Mouse (Mus musculus) CH12.LX (cell line): ENCODE measurements around the gene Rps23. TPM values are rescaled to one million over a fixed set of nuclear protein-coding genes. Genes with fewer than 3 reads are reported as not detected.

Experiments
- DNase-seq: peaks from one replicate; pipeline ENCODE4 v3.0.0-alpha.2; 2013; ENCODE audit errors: extremely low read depth
- H3K27ac ChIP-seq: 2 replicates; pipeline ENCODE4 v1.5.1; 2012; ENCODE audit warnings: low read depth, mild to moderate bottlenecking, control low read depth, moderate library complexity; ENCODE audit not compliant: insufficient read depth
- H3K27me3 ChIP-seq: replicated peaks from 2 replicates; pipeline ENCODE3; 2012; ENCODE audit warnings: inconsistent platforms
- H3K36me3 ChIP-seq, 2 experiments: replicated peaks in 1 of 2; 2 replicates each; pipeline versions ENCODE3 to v1.6.1; 2012; ENCODE audit warnings: inconsistent platforms in 1 of 2, low read length in 1 of 2, mild to moderate bottlenecking in 1 of 2, mixed read lengths in 1 of 2, moderate library complexity in 1 of 2; ENCODE audit not compliant: control insufficient read depth in 1 of 2, insufficient read depth in 1 of 2
- H3K4me1 ChIP-seq, 2 experiments: 2 replicates each; pipeline ENCODE4 v1.6.1; 2012; ENCODE audit warnings: inconsistent platforms in 1 of 2, moderate library complexity in 1 of 2; ENCODE audit not compliant: insufficient read depth in 2 of 2, control insufficient read depth in 1 of 2
- H3K4me2 ChIP-seq: 2 replicates; pipeline ENCODE4 v1.6.1; 2012; ENCODE audit warnings: low read depth, mild to moderate bottlenecking, control low read depth; ENCODE audit not compliant: poor library complexity, insufficient read depth, severe bottlenecking
- H3K4me3 ChIP-seq, 3 experiments: fragments of 150-350 bp in 1 of 3; sonication (generic) in 1 of 3; replicated peaks in 1 of 3; 2 replicates each; pipeline versions ENCODE3 to v1.5.1; 2011 to 2012; ENCODE audit warnings: low read depth in 2 of 3, low read length in 2 of 3, mild to moderate bottlenecking in 2 of 3, moderate library complexity in 2 of 3, control low read depth in 1 of 3, improper control_type of control experiment in 1 of 3, inconsistent platforms in 1 of 3, mixed read lengths in 1 of 3; ENCODE audit not compliant: poor library complexity in 1 of 3
- H3K79me2 ChIP-seq: replicated peaks from 2 replicates; pipeline ENCODE4 v1.6.1; 2012; ENCODE audit warnings: mild to moderate bottlenecking, moderate library complexity; ENCODE audit not compliant: control insufficient read depth, poor library complexity, insufficient read depth, severe bottlenecking; ENCODE audit errors: extremely low read depth
- H3K9ac ChIP-seq: 2 replicates; pipeline ENCODE4 v1.6.1; 2012; ENCODE audit warnings: low read depth, mild to moderate bottlenecking, control low read depth, moderate library complexity; ENCODE audit not compliant: insufficient read depth
- H3K9me3 ChIP-seq: replicated peaks from 2 replicates; pipeline ENCODE3; 2012; ENCODE audit warnings: low read length, inconsistent platforms, mixed read lengths
- BHLHE40 ChIP-seq: IDR thresholded peaks from 2 replicates; pipeline ENCODE4 v1.6.1; 2011; ENCODE audit warnings: mild to moderate bottlenecking, low read depth, low read length, improper control_type of control experiment
- CTCF ChIP-seq, 2 experiments: IDR thresholded peaks in 1 of 2; conservative IDR thresholded peaks in 1 of 2; 2 replicates each; pipeline ENCODE4 v1.5.1; 2011 to 2012; ENCODE audit warnings: low read depth in 2 of 2, low read length in 2 of 2, improper control_type of control experiment in 1 of 2, inconsistent platforms in 1 of 2, mild to moderate bottlenecking in 1 of 2, moderate library complexity in 1 of 2
- E2F4 ChIP-seq: IDR thresholded peaks from 2 replicates; pipeline ENCODE4 v1.6.1; 2011; ENCODE audit warnings: low read depth, low read length, improper control_type of control experiment; ENCODE audit not compliant: insufficient replicate concordance
- ELF1 ChIP-seq: IDR thresholded peaks from 2 replicates; pipeline ENCODE4 v1.6.1; 2014; ENCODE audit warnings: low read depth, mild to moderate bottlenecking, inconsistent platforms, low read length, improper control_type of control experiment
- ETS1 ChIP-seq: conservative IDR thresholded peaks from 2 replicates; pipeline ENCODE4 v1.6.1; 2012; ENCODE audit warnings: low read depth, mild to moderate bottlenecking, inconsistent platforms, low read length, improper control_type of control experiment, moderate library complexity
- GABPA ChIP-seq: IDR thresholded peaks from 2 replicates; pipeline ENCODE4 v1.6.1; 2012; ENCODE audit warnings: low read depth, low read length, improper control_type of control experiment, inconsistent platforms; ENCODE audit not compliant: insufficient replicate concordance
- IRF4 ChIP-seq: IDR thresholded peaks from 2 replicates; pipeline ENCODE4 v1.6.1; 2014; ENCODE audit warnings: low read depth, mild to moderate bottlenecking, inconsistent platforms, low read length, improper control_type of control experiment
- JUN ChIP-seq: IDR thresholded peaks from 2 replicates; pipeline ENCODE4 v1.6.1; 2011; ENCODE audit warnings: low read depth, mild to moderate bottlenecking, low read length, improper control_type of control experiment, moderate library complexity; ENCODE audit not compliant: insufficient read depth
- MAFK ChIP-seq: IDR thresholded peaks from 2 replicates; pipeline ENCODE4 v1.6.1; 2011; ENCODE audit warnings: low read length, improper control_type of control experiment; ENCODE audit not compliant: insufficient replicate concordance
- MAZ ChIP-seq: IDR thresholded peaks from 2 replicates; pipeline ENCODE4 v1.6.1; 2012; ENCODE audit warnings: low read depth, mild to moderate bottlenecking, inconsistent platforms, low read length, improper control_type of control experiment, moderate library complexity
- MXI1 ChIP-seq: IDR thresholded peaks from 2 replicates; pipeline ENCODE4 v1.6.1; 2011; ENCODE audit warnings: mild to moderate bottlenecking, low read depth, low read length, improper control_type of control experiment
- MYC ChIP-seq: IDR thresholded peaks from 2 replicates; pipeline ENCODE4 v1.6.1; 2011; ENCODE audit warnings: low read depth, mild to moderate bottlenecking, improper control_type of control experiment, low read length
- NELFE ChIP-seq: IDR thresholded peaks from 2 replicates; pipeline ENCODE4 v1.6.1; 2011; ENCODE audit warnings: low read depth, low read length, improper control_type of control experiment
- PAX5 ChIP-seq: IDR thresholded peaks from 2 replicates; pipeline ENCODE4 v1.6.1; 2012; ENCODE audit warnings: low read length, inconsistent platforms, mixed read lengths
- POLR2A ChIP-seq: IDR thresholded peaks from 2 replicates; pipeline ENCODE4 v1.6.1; 2011; ENCODE audit warnings: low read depth, mild to moderate bottlenecking, improper control_type of control experiment, low read length
- RCOR1 ChIP-seq: conservative IDR thresholded peaks from 2 replicates; pipeline ENCODE4 v1.6.1; 2012; ENCODE audit warnings: low read depth, mild to moderate bottlenecking, inconsistent platforms, low read length, improper control_type of control experiment
- SIN3A ChIP-seq: IDR thresholded peaks from 2 replicates; pipeline ENCODE4 v1.6.1; 2012; ENCODE audit warnings: low read length, improper control_type of control experiment, inconsistent platforms
- SMC3 ChIP-seq: IDR thresholded peaks from 2 replicates; pipeline ENCODE4 v1.6.1; 2011; ENCODE audit warnings: low read depth, low read length, improper control_type of control experiment
- TCF12 ChIP-seq: IDR thresholded peaks from 2 replicates; pipeline ENCODE4 v1.6.1; 2014; ENCODE audit warnings: low read depth, mild to moderate bottlenecking, inconsistent platforms, low read length, improper control_type of control experiment
- UBTF ChIP-seq: IDR thresholded peaks from 2 replicates; pipeline ENCODE4 v1.6.1; 2012; ENCODE audit warnings: low read depth, mild to moderate bottlenecking, inconsistent platforms, low read length, improper control_type of control experiment, moderate library complexity
- ZC3H11A ChIP-seq: IDR thresholded peaks from 2 replicates; pipeline ENCODE4 v1.6.1; 2012; ENCODE audit warnings: low read depth, mild to moderate bottlenecking, inconsistent platforms, low read length, improper control_type of control experiment
- ZKSCAN1 ChIP-seq: IDR thresholded peaks from 2 replicates; pipeline ENCODE4 v1.6.1; 2012; ENCODE audit warnings: low read depth, inconsistent platforms, low read length, improper control_type of control experiment, borderline replicate concordance
- ZMIZ1 ChIP-seq: IDR thresholded peaks from 2 replicates; pipeline ENCODE4 v1.6.1; 2012; ENCODE audit warnings: low read depth, mild to moderate bottlenecking, inconsistent platforms, low read length, improper control_type of control experiment
- dilution Hi-C: fragments of 300-500 bp; cut with MboI; formaldehyde crosslinking; loops from 2 replicates; pipeline ENCODE4 v1.14.3; 2020; ENCODE audit warnings: low sequenced_read_pairs; ENCODE audit not compliant: extremely low pct_unique_long_range_greater_than_20kb, extremely low pct_ligation_motif_present
- in situ Hi-C: fragments of 300-500 bp; cut with MboI; formaldehyde crosslinking; loops from 3 replicates; pipeline ENCODE4 v1.14.3; 2019; ENCODE audit warnings: low sequenced_read_pairs, low pct_ligation_motif_present, low pct_unique_long_range_greater_than_20kb, mixed read lengths
- polyA plus RNA-seq: library from polyadenylated mRNA; unstranded; fragments of >175 nt; gene quantifications from 2 replicates; pipeline ENCODE4 v1.2.1, GENCODE M21; 2012; ENCODE audit warnings: low read depth; ENCODE audit not compliant: insufficient read length
- total RNA-seq, 2 experiments: library from RNA; depleted of rRNA; stranded (reverse); fragments of 300-350 nt in 1 of 2; fragments of >200 nt in 1 of 2; gene quantifications; 2 replicates each; pipeline ENCODE4 v1.2.3; 2012 to 2014

Gene Rps23
- total and polyA plus RNA-seq, 3 experiments = 1,042 to 2,005 (median 1,970) TPM

- H3K9ac ChIP-seq = no peak overlapping the region
- H3K27ac ChIP-seq = no peak overlapping the region
- no peaks in the 10 kb centered on the region for H3K79me2 ChIP-seq
- no peaks in the 10 kb centered on the region for H3K4me1 ChIP-seq
- in situ Hi-C loops = no loop called here
- no peak overlapping the region for H3K4me3 ChIP-seq
- no peak overlapping the region for H3K4me2 ChIP-seq
- no peaks in the 10 kb centered on the region for H3K36me3 ChIP-seq
- no peaks in the 10 kb centered on the region for H3K27me3 ChIP-seq
- dilution Hi-C loops = no loop called here
- H3K9me3 ChIP-seq = no peaks in the 10 kb centered on the region
- TF ChIP-seq ZKSCAN1 (no peak), ELF1 (no peak), TCF12 (no peak), POLR2A (no peak)
- DNase-seq = no peak
Measured at GRCm38 (mm10) chr13:90907376-90907775, 15.4 kb upstream of the Rps23 start.

GRCm38 (mm10) chr13:90912760-90913674, 9.7 kb upstream of the Rps23 start:
- no peak overlapping the region for H3K9ac ChIP-seq

More at GRCm38 (mm10) chr13:90912760-90913674, 9.7 kb upstream of the Rps23 start:
- no peak overlapping the region for H3K4me2 ChIP-seq
- TF ChIP-seq ZKSCAN1 (no peak), NELFE (no peak), MYC (no peak), JUN (no peak), SMC3 (no peak), CTCF (conservative IDR thresholded peaks at IDR 0.05 in 1 of 2, IDR thresholded peaks at IDR 0.05 in 1 of 2; ENCODE audit: low read depth in 2 of 2, low read length in 2 of 2) (no peak), RCOR1 (no peak), ZC3H11A (no peak), PAX5 (no peak), MAFK (no peak), E2F4 (no peak), ZMIZ1 (no peak), IRF4 (no peak), SIN3A (no peak), MXI1 (no peak), UBTF (no peak), BHLHE40 (no peak), ETS1 (no peak), MAZ (no peak), GABPA (no peak)
- TF ChIP-seq, all 38 proteins: peak for 0
- no peak for DNase-seq
- Histone ChIP-seq H3K9me3 (no peaks in the 10 kb centered on the region), H3K27me3 (no peaks in the 10 kb centered on the region), H3K4me3 (no peak overlapping the region), H3K4me1 (no peaks in the 10 kb centered on the region), H3K27ac (no peak overlapping the region), H3K79me2 (no peaks in the 10 kb centered on the region), H3K36me3 (no peaks in the 10 kb centered on the region)
- dilution Hi-C loops = no loop called here
- in situ Hi-C loops = no loop called here
